Mouse (Mus musculus): ENCODE data around the gene Fgf8.

The Fgf8 gene

DNA sequence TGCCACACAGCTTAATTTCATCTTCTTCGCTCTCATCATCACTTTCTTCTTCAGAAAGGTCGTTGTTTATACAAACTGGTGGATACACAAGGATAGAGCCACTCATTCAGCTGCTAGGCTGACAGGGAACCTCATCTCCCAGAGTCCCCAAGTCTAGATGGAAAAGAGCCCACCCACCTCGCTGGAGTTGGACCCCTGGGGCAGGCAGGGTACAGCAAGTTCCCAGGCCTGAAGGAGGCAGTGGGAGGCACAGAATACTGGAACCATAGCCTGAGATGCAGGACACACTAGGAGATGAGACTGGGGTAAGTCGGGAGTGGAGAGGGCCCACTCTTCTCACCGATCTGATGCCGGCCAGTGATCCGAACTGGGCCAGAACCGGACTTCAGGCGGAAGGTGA is 5.5 kb upstream of the Fgf8 start:
- no peak for DNase-seq (ENCODE audit: low spot score)

GRCm38 (mm10) chr19:45747028-45747867 is 4.5 kb upstream of the Fgf8 start:
- DNase-seq (ENCODE audit: low spot score), result peak; percentile 85

DNA sequence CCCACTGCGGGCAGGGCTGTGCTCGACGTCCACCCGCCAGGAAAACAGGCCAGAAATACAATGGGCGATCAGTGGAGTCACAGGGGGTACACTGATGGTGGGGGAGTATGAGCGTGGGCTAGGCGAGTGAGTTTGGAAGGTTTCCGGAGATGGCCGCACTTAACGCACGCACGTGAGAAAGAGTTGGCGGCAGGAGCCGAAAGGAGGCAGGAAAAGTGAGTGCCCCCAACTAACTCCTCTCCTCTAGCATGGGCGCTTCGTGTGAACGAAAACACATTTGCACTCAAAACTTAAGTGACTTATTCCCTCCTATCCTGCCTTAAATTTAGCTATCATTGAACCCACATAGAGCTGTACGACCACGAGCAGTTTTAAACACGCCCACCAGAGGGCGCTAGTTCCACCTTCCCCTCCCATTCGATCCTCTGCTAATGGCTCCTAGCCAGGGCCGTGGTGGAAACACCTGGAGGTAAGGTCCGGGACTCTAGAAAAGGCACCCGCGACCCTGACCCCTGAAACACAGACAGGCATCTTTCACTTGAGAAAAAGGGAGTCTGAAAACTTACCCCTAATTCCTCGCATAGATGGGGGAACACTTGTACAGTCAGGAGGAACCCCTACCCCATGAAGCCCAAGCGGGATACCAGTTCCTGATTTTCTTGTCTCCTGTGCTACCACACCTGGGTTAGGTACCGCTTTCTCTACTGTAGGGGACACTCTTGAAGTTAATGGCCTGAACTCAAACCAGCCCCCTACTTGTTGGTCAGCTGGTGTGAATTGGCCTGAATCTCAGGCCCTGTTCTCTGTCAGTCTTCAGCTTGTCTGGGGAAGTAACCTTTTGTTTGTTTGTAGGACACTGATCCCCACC is 3.7 kb upstream of the Fgf8 start:
- peak; percentile 80 for DNase-seq (ENCODE audit: low spot score)

- DNase-seq (ENCODE audit: low spot score), result no peak
Observed at GRCm38 (mm10) chr19:45745344-45746152, 2.8 kb upstream of the Fgf8 start.

- no peak for DNase-seq (ENCODE audit: low spot score)
Observed at GRCm38 (mm10) chr19:45743619-45744018, 904 bp upstream of the Fgf8 start.

DNA sequence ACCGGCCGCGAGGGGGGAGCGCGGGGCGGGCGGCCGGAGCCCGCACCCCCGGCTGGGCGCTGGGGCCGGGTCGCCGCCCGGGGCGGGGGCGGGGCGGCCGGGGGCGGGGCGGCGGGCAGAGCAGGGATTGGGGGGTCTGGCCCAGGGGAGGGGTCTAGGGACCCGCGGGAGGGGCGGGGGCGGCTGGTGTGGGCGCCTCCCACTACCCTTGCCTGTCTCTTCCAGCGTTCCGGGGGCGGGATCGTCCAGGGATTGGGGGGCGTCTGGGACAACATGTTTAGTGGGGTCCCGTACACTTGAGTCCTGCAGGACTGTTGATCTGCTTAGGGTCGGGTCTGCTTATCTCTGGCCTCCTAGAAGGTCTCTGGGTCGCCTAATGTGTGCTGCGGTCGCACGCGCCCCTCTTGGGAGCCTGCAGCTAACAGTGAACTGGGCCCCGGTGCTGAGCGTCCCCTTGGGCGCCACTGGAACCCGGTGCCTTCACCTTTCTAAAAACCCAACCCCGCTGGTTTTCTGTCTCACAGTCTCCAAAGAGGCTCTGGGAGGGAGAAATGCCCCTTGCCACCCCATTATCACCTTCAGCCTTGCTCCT is 365 bp upstream of the Fgf8 start:
- DNase-seq (ENCODE audit: low spot score), result no peak

DNA sequence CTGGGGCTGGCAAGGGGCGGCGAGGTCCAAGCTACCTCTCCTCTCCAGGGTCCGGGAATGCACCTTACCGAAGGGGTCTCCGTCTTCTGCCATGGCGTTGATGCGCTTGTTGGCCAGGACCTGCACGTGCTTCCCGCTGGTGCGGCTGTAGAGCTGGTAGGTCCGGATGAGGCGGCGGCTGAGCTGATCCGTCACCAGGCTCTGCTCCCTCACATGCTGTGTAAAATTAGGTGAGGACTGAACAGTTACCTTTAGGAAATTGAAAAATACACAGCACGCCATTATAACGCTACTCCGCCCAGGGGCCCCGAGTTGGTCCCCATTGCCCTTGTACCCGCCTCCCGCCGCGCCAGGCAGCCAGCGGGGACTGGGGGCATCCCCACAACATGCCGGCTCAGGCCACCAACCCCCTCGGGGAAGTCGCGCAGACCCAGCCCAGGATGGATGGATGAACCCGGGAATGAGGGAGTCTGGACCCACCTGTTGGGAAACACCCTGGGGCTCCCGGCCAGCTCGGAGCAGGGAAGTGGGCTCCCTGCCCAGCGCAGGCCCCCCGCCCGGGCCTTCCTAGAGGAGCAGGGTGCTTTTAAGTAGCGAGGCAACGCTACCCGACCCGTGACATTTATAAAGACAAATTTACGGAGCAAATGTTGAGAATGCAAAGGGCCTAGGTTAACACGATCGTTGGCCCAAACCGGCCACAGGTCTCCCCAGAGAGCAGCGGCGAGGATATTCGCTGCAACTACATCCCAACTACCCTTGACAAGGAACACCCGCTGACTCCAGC is 1.1 kb downstream of the Fgf8 start:
- no peak for DNase-seq (ENCODE audit: low spot score)

- DNase-seq (ENCODE audit: low spot score), result no peak
Observed at GRCm38 (mm10) chr19:45740817-45741216, 1.9 kb downstream of the Fgf8 start.

- DNase-seq (ENCODE audit: low spot score), result no peak
Observed at GRCm38 (mm10) chr19:45740233-45740632, 2.5 kb downstream of the Fgf8 start.

- DNase-seq (ENCODE audit: low spot score), result no peak
Observed at GRCm38 (mm10) chr19:45738521-45738920, 4.2 kb downstream of the Fgf8 start.

DNA sequence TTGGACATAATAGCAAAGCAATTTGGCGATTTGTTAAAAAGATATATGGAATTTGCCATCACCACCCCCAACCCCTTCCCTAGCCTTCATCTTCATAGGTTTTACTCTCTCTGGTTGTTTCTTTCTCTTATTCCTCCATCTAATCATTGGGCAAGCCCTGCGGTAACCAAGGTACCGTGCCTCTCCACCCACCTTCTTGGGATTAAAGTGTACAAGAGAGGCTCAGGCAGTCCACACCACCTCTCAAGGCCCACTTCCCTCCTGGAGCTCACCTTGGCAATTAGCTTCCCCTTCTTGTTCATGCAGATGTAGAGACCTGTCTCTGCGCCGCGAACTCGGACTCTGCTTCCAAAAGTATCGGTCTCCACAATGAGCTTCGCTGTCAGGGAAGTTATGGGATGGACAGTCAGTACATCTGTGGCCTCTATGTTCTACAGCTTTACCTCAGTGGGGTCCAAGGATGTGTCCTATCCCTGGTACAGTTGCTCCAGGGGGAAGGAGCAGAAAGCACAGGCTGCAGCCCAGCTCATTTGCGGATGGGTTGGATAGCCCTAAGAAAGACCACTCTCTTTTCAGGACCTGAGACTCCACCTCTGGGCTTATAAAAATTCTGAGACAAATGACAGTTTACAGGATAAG is 4.8 kb downstream of the Fgf8 start:
- no peak for DNase-seq (ENCODE audit: low spot score)

DNA sequence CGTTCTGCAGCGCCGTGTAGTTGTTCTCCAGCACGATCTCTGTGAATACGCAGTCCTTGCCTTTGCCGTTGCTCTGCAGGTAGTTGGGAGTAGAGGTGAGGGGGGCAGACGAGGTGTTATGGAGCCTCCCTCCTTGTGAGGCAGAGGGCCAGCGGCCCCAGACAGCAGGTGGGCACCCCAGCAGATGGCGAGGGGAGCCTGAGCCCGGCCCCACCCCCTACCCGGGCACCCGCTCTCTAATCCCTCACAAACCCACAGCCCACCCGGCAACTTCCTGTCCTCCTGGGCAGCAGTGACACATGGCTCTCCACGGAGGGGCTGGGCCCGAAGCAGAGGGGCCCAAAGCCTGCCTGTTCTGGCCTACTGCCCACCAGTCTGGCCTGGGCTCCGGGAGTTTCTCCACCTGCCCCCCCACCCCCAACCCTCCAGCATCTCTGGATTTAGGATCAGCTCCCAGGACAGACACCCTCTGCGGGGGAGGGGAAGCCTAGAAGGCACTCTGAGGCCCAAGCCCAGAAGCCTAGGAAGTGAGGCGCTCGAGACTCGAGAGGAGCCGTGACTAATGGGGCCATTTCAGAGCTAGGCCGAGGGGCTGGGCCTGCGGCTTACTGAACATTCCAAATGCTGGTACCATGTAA is 5.4 kb downstream of the Fgf8 start:
- DNase-seq (ENCODE audit: low spot score), result no peak

- no peak for DNase-seq (ENCODE audit: low spot score)
Observed at GRCm38 (mm10) chr19:45736855-45737207, 5.9 kb downstream of the Fgf8 start.

- no peak for DNase-seq (ENCODE audit: low spot score)
Observed at GRCm38 (mm10) chr19:45736241-45736640, 6.5 kb downstream of the Fgf8 start.

GRCm38 (mm10) chr19:45734762-45735161 is 8.0 kb downstream of the Fgf8 start:
- DNase-seq (ENCODE audit: low spot score), result no peak

GRCm38 (mm10) chr19:45734191-45734590 is 8.5 kb downstream of the Fgf8 start:
- no peak for DNase-seq (ENCODE audit: low spot score)

DNA sequence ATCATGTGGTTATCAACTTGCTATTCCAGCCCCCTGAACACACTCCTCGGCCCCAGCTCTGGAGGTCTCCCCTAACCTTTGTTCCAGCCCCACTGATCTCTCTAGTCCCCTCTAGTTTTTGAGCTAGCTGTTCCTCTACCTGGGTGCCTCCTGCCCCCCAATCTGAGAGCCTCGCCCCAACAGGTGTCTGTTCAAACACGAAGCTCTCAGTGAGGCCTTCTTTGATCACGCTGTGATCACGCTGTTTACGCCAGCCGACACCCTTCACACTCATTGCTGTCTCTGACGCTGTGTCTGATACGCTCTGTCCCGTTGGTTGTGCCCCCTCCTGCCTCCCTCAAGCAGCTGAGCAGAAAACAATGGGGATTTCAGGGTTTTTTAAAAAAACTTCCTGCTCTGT is 9.2 kb downstream of the Fgf8 start:
- no peak for DNase-seq (ENCODE audit: low spot score)

- DNase-seq (ENCODE audit: low spot score), result no peak
Observed at GRCm38 (mm10) chr19:45731658-45732057, 11.1 kb downstream of the Fgf8 start.

- DNase-seq (ENCODE audit: low spot score), result no peak
Observed at GRCm38 (mm10) chr19:45730042-45730441, 12.7 kb downstream of the Fgf8 start.

DNA sequence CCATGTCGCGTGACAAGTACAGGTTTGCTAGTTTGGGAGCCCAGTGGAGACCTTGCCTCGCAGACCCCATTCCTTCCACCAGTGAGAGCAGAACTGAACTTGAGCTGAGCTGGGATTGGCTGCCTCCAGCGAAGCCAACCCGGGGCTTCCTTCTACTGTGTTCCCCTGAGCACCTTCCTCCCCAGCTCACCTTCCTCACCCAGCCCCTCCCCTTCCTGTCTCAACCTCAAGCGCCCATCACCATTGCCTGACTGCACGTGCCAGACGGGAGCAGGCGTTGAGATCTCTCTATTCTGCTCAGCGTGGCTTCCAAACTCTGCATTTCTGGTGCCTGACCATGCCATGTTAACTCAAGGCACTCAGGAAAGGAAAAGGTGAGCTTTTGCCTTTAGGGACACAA is 15.5 kb downstream of the Fgf8 start:
- DNase-seq (ENCODE audit: low spot score), result no peak

All from c-Kit-positive CD71-positive TER-119-positive erythroid progenitor cells, embryonic 14.5 days (primary cell).